Mouse (Mus musculus) kidney, adult 2 months (tissue): ENCODE measurements at regions not wholly inside any gene's neighbourhood (a gene's known extent, or its start where the extent isn't known, plus 50 kb on each side); places are given as distances from the start of the nearest gene placed in this dataset.

ENCODE experiments used
- DNase-seq: peaks from one replicate; pipeline ENCODE4 v3.0.0; 2021
- H3K27ac ChIP-seq: fragments of 200-500 bp; 2 replicates; pipeline ENCODE4 v1.5.1; 2012; ENCODE audit warnings: low read depth, low read length, control low read depth, inconsistent platforms; ENCODE audit not compliant: insufficient read depth
- H3K27me3 ChIP-seq: fragments of 200-500 bp; replicated peaks from 2 replicates; pipeline ENCODE4 v1.6.1; 2012; ENCODE audit warnings: mild to moderate bottlenecking, moderate library complexity, low read length, inconsistent platforms; ENCODE audit not compliant: control insufficient read depth, insufficient read depth
- H3K36me3 ChIP-seq: fragments of 200-500 bp; 2 replicates; pipeline ENCODE4 v1.6.1; 2012; ENCODE audit warnings: mild to moderate bottlenecking, moderate library complexity, low read length, inconsistent platforms; ENCODE audit not compliant: control insufficient read depth, insufficient read depth
- H3K4me1 ChIP-seq: fragments of 200-500 bp; 2 replicates; pipeline ENCODE4 v1.6.1; 2011; ENCODE audit warnings: low read length; ENCODE audit not compliant: control insufficient read depth, insufficient read depth
- H3K4me3 ChIP-seq: fragments of 200-500 bp; 2 replicates; pipeline ENCODE4 v1.5.1; 2011; ENCODE audit warnings: mild to moderate bottlenecking, low read depth, low read length, control low read depth; ENCODE audit not compliant: insufficient read depth
- CTCF ChIP-seq: fragments of 200-500 bp; conservative IDR thresholded peaks from 2 replicates; pipeline ENCODE4 v1.5.1; 2011; ENCODE audit warnings: low read depth, mild to moderate bottlenecking, control low read depth, low read length, moderate library complexity, mixed read lengths; ENCODE audit not compliant: insufficient read depth, insufficient read length
- POLR2A ChIP-seq: fragments of 200-500 bp; IDR thresholded peaks from one replicate; pipeline ENCODE4 v1.6.1; 2011; ENCODE audit warnings: low read depth, low read length, control low read depth
- WGBS: fragments of 180-500 bp; shearing (Covaris S2); methylation state at CpG from one replicate; pipeline ENCODE4 v1.1.7; 2018; 5-methylcytosine and 5-hydroxymethylcytosine counted together

DNA sequence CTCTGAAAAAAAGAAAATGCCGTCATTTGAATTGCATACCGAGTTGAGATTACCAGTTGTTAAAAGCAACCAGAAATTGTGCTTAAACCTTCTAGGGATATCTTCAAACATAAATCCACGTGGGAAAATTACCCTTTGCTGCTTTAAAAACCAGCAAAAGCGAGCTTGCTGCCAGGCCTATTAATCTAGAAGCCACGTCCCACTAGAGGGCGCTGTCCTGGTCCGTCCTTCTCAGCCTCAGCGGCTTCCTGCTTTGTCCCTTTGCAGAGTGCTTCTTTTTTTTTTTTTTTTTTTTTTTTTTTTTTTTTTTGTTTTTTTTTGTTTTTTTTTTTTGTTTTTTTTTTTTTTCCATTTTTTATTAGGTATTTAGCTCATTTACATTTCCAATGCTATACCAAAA, 173.9 kb downstream of the Cand1 start:
- Histone ChIP-seq H3K27me3 (no peaks in the 10 kb centered on the region), H3K4me3 (no peak overlapping the region), H3K27ac (no peak overlapping the region), H3K36me3 (no peaks in the 10 kb centered on the region), H3K4me1 (no peaks in the 10 kb centered on the region)
- no peak for TF ChIP-seq POLR2A
- peak; percentile 75 for TF ChIP-seq CTCF
- 13% methylated on average over 8 of the region's 8 CpGs for whole genome bisulfite sequencing
- DNase-seq, result peak; percentile 62

DNA sequence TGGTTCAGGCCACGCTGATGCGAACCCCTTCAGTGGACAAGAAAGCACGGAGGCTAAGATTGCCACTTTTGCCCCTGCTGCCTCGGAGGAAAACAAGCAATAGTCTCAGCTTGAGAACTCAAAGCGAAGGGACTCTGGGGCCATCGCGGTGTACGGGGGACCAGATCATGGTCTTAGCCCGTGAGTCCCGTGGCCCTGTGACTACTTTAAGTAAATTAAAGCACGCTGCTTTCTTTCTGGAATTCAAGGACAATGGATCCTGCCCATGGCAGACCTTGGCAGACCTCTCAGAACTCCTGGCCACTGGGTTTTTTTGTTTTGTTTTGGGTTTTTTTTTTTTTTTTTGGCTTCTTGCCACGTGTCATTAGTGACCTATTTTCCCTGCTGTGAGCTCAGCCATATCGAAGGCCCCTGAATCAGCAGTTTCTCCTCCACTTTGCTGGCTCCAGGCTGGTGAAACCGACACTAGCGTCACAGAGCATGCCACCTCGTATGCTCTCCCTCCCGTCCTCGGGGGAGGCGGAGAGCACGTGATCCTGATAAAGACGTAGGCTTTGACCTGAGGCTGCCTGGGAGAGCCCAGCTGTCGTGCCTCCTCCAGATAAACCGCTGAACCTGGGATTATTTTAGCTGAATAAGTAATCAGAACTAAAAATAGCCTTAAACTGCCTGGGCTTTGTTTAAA, 174.6 kb downstream of the Cand1 start:
- WGBS, result 19% methylated on average over 23 of the region's 23 CpGs
- no peak overlapping the region for H3K4me3 ChIP-seq
- no peaks in the 10 kb centered on the region for H3K4me1 ChIP-seq
- no peaks in the 10 kb centered on the region for H3K36me3 ChIP-seq
- no peaks in the 10 kb centered on the region for H3K27me3 ChIP-seq
- peak; percentile 93 for DNase-seq
- H3K27ac ChIP-seq, result no peak overlapping the region
- no peak for TF ChIP-seq POLR2A
- no peak for TF ChIP-seq CTCF

DNA sequence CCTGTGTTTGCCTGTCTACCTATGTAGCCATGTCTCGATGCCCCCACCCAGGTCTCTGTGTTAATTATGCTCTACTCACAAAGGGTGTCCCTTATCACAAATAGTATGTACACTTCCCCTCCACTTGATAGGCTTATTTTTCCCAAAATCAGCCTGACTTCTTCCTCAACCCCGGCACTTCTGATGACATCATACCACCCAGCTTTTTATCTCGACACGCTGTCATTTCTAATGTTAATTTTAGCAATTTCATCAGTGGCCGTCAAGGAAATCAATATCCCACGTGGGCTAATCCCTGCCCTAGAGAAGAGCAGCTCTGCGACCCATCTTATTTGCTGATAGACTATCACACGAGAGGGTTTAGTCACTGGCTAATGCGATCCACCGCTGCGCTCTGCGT, 175.6 kb downstream of the Cand1 start:
- H3K4me3 ChIP-seq, result no peak overlapping the region
- 96% methylated on average over 12 of the region's 12 CpGs for WGBS
- H3K36me3 ChIP-seq, result no peaks in the 10 kb centered on the region
- H3K27me3 ChIP-seq, result no peaks in the 10 kb centered on the region
- TF ChIP-seq CTCF, result no peak
- no peak for TF ChIP-seq POLR2A
- no peak overlapping the region for H3K27ac ChIP-seq
- H3K4me1 ChIP-seq, result no peaks in the 10 kb centered on the region
- DNase-seq, result no peak

DNA sequence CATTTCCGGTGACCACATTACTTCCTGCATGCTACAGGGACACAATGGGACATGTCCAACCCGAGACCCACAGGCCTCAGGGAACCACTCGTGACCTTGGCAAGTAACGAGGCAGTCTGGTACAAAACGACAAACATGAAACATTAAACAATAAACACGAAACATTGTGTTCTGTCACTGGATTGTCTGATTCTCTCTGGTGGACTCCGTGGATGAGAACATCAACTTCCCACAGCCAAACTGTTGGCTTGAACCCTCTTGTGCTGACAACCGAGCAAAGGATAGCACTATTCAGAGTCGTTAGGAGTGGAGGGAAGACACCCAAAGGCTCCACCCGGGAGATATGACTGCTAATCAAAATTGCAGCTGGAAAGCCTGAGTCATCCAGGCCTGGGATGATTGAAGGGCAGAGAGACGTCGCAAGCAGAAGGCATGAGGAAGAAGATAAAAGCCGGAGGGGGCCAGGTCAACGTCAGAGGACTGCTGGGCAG, 176.6 kb downstream of the Cand1 start:
- DNase-seq, result peak; percentile 37
- H3K27ac ChIP-seq, result 0 out of 2 replicates have a peak overlapping the region, but pooled peaks have one; percentile 3
- no peaks in the 10 kb centered on the region for H3K36me3 ChIP-seq
- WGBS, result 69% methylated on average over 14 of the region's 14 CpGs
- no peak overlapping the region for H3K4me3 ChIP-seq
- no peaks in the 10 kb centered on the region for H3K27me3 ChIP-seq
- TF ChIP-seq POLR2A, result no peak
- TF ChIP-seq CTCF, result no peak
- H3K4me1 ChIP-seq, result no peaks in the 10 kb centered on the region

DNA sequence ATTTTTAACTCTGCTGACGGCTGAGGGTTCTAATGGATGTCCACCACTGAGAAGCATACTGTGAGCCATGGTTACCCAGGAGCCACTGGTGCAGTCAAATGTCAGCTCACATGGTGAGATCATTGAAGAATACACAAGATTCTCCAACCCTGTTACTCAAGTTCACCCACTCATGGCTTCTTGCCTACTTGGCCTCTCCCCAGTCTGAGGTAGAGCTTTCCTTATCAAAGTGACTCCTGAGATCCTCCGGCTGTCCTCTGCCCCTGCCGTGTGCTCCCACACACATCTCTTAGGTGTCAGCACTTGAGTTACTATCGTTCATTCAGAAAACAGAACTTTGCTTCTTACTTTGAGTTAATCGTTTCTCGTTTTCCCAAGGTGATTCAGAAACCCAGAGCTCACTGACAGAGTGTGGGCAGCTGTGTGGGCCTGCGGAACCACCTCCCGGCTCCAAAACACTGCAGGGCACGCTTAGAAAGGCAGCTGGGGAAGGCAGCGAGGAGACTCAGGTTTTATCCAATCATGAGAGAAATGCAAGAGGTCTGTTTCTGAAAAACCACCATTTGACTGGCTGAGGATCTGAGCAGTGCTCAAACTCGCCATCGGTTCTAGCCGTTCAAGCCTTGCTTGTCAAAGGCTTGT, 177.8 kb downstream of the Cand1 start:
- no peaks in the 10 kb centered on the region for H3K27me3 ChIP-seq
- H3K4me1 ChIP-seq, result no peaks in the 10 kb centered on the region
- DNase-seq, result no peak
- no peak overlapping the region for H3K4me3 ChIP-seq
- 66% methylated on average over 13 of the region's 13 CpGs for WGBS
- H3K27ac ChIP-seq, result no peak overlapping the region
- H3K36me3 ChIP-seq, result no peaks in the 10 kb centered on the region
- no peak for TF ChIP-seq POLR2A

DNA sequence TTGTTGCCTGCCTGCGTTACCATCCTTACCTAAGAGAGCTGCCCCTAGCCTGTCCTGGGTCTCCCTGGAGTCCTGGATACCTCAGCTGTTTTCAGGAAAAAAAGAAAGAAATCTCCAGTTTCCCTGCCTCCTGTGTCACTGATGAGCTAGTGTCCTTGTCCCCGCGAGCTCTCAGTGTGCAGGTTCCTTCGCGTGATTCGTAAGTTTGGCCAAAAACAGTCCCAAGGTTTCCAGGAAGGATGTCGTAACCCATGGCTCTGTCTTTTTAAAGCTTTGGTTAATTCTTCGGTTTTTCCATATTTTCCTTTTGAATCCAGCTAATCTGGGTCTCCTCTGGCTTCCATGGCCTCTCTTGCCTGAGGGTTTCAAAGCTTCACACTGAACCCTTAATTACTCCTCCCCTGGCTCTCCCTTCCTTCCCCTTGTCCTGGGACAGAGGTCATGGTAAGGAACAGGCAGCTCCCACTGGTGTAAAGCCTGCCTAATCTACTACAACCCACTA, 178.5 kb downstream of the Cand1 start:
- no peaks in the 10 kb centered on the region for H3K36me3 ChIP-seq
- H3K27me3 ChIP-seq, result no peaks in the 10 kb centered on the region
- 76% methylated on average over 8 of the region's 8 CpGs for WGBS
- no peaks in the 10 kb centered on the region for H3K4me1 ChIP-seq
- TF ChIP-seq CTCF (no peak), POLR2A (no peak)
- H3K27ac ChIP-seq, result no peak overlapping the region
- no peak overlapping the region for H3K4me3 ChIP-seq
- DNase-seq, result no peak

DNA sequence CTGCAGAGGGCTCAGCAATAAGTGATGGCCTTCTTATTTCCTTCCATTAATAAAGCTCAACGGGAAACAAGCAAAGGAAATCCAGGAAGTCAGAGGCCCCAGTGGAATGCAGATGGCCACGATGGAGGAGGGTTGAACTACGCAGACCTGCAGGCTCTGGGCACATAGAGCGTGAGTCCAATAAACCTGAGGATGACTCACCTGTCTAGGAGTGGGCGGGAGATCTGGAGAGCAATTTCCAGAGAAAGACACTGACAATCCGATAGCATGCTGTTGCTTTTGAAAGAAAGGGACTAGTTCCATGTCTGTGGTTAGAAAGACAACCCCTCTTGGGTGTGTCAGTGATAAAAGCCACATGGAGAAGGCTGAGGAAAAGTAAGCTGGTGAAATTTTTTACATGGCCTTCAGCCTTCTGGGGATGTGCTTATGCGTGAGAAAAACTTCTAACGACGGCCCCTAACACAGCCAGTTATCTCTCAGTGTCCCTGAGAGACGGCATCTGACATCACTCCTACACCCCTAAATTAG, 181.3 kb downstream of the Cand1 start:
- TF ChIP-seq CTCF, result no peak
- TF ChIP-seq POLR2A, result no peak
- WGBS, result 77% methylated on average over 10 of the region's 10 CpGs
- no peaks in the 10 kb centered on the region for H3K27me3 ChIP-seq
- H3K36me3 ChIP-seq, result no peaks in the 10 kb centered on the region
- H3K27ac ChIP-seq, result no peak overlapping the region
- H3K4me3 ChIP-seq, result no peak overlapping the region
- DNase-seq, result peak; percentile 21
- peaks cover 4% of the 10 kb centered on the region; the same call in 1 of the 2 replicates for H3K4me1 ChIP-seq
